Mouse (Mus musculus) liver, postnatal 0 days (tissue): ENCODE results near the gene Teddm1b. TPM values are rescaled to one million over a fixed set of nuclear protein-coding genes. Genes with fewer than 3 reads are reported as not detected.
A peak's percentile ranks its signal among the peaks of the same experiment; 100 is the strongest.

Experiments
- ATAC-seq: fragments of 200-750 bp; cut with Nextera tagmentation; 2 replicates; pipeline ENCODE4 v1.8.0; 2017; ENCODE audit warnings: mild to moderate bottlenecking, moderate library complexity
- DNase-seq: peaks from one replicate; pipeline ENCODE4 v3.0.0-alpha.2; 2016
- H3K27ac ChIP-seq: fragments of 300-500 bp; sonication (generic); 2 replicates; pipeline ENCODE4 v1.5.1; 2014; ENCODE audit warnings: antibody characterized with exemption, moderate library complexity, mild to moderate bottlenecking, low read depth
- H3K27me3 ChIP-seq: fragments of 300-500 bp; sonication (generic); 2 replicates; pipeline ENCODE4 v1.6.1; 2014; ENCODE audit warnings: low read length, control low read depth, mixed read lengths; ENCODE audit not compliant: insufficient read depth
- H3K36me3 ChIP-seq: fragments of 300-500 bp; sonication (generic); replicated peaks from 2 replicates; pipeline ENCODE4 v1.6.1; 2014; ENCODE audit warnings: mild to moderate bottlenecking, control low read depth, low read length, moderate library complexity, mixed read lengths; ENCODE audit not compliant: insufficient read depth
- H3K4me1 ChIP-seq: fragments of 300-500 bp; sonication (generic); 2 replicates; pipeline ENCODE4 v1.6.1; 2014; ENCODE audit warnings: antibody characterized with exemption, mild to moderate bottlenecking, control low read depth; ENCODE audit not compliant: insufficient read depth
- H3K4me2 ChIP-seq: fragments of 300-500 bp; sonication (generic); 2 replicates; pipeline ENCODE4 v1.6.1; 2014; ENCODE audit warnings: low read depth, mild to moderate bottlenecking, low read length, moderate library complexity, mixed read lengths
- H3K4me3 ChIP-seq: fragments of 300-500 bp; sonication (generic); 2 replicates; pipeline ENCODE4 v1.5.1; 2014; ENCODE audit warnings: low read depth, low read length
- H3K9ac ChIP-seq: fragments of 300-500 bp; sonication (generic); replicated peaks from 2 replicates; pipeline ENCODE4 v1.6.1; 2014; ENCODE audit warnings: mild to moderate bottlenecking, moderate library complexity
- H3K9me3 ChIP-seq: fragments of 300-500 bp; sonication (generic); 2 replicates; pipeline ENCODE4 v1.6.1; 2016; ENCODE audit warnings: mild to moderate bottlenecking, control low read depth, low read length, mixed read lengths
- CTCF ChIP-seq: sonication (generic); IDR thresholded peaks from 2 replicates; pipeline ENCODE4 v1.5.1; 2016; ENCODE audit warnings: antibody characterized with exemption, low read depth
- EP300 ChIP-seq: IDR thresholded peaks from 2 replicates; pipeline ENCODE4 v1.6.1; 2016; ENCODE audit warnings: antibody characterized with exemption, low read depth, mild to moderate bottlenecking
- WGBS: fragments of 180-500 bp; shearing (Covaris S2); extraction: QIAGEN DNeasy Blood & Tissue Kit; methylation state at CpG from one replicate; pipeline ENCODE4 v1.1.7; 2014; ENCODE audit not compliant: insufficient replicate concordance; 5-methylcytosine and 5-hydroxymethylcytosine counted together
- polyA plus RNA-seq: library from polyadenylated mRNA; unstranded; fragments of >200 nt; fragmentation: Nextera tagmentation; extraction: Ambion mirVana; gene quantifications from 2 replicates; pipeline ENCODE4 v1.2.1, GENCODE M21; 2015

Teddm1b gene
- polyA plus RNA-seq, 1 experiment from 2014 or later, result 0.05 TPM

- peaks cover 9% of the 10 kb centered on the region for H3K4me1 ChIP-seq
- H3K9ac ChIP-seq, result no peak overlapping the region
- H3K9me3 ChIP-seq, result no peaks in the 10 kb centered on the region
- no peak overlapping the region for H3K4me3 ChIP-seq
- H3K36me3 ChIP-seq, result no peaks in the 10 kb centered on the region
- no peaks in the 10 kb centered on the region for H3K27me3 ChIP-seq
- DNase-seq (no peak), ATAC-seq (no peak)
- WGBS, result 40% methylated on average over 2 of the region's 2 CpGs
- no peak overlapping the region for H3K4me2 ChIP-seq
- TF ChIP-seq EP300 (no peak), CTCF (no peak)
- H3K27ac ChIP-seq, result no peak overlapping the region
Observed at GRCm38 (mm10) chr1:153893746-153894145, 19.6 kb downstream of the Teddm1b start.

DNA sequence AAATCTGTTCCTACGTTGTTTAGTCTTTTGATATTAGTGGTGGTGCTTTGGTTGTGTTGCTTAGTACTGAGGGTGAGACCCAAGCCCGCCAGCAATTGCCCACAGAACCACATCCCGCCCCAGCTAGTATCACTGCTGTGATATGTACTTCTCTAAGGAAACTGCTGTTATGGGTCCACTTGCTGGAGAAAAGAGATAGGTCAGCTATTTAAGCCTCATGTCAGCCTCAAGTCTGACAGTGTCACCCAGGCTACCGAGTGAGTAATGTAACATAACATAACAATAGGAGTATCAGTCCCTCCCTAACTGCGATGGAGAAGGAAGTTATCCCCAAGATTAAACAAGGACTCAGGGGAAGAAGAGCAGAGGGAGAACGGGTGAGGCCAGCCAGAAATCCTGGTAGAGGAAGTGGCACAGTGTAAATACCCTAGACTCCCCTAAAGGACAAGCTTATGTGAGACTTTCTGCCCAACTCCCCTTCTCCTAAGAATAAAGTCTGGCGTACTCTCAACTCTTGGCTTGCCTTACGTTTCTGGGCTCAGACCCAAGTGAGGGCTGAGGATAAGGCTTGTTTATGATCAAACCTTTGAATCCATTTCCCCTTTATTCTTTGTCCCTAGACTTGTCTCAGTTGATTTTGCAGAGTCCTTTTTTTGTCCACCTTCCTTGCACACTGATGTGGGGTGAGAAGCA lies 20.2 kb downstream of the Teddm1b start:
- H3K27me3 ChIP-seq, result no peaks in the 10 kb centered on the region
- H3K4me1 ChIP-seq, result peaks cover 10% of the 10 kb centered on the region
- no peaks in the 10 kb centered on the region for H3K9me3 ChIP-seq
- no peak overlapping the region for H3K4me2 ChIP-seq
- TF ChIP-seq EP300 (no peak), CTCF (no peak)
- H3K27ac ChIP-seq, result no peak overlapping the region
- no peak for DNase-seq
- no peak overlapping the region for H3K4me3 ChIP-seq
- 40% methylated on average over 8 of the region's 8 CpGs for WGBS
- no peak overlapping the region for H3K9ac ChIP-seq
- ATAC-seq, result no peak
- H3K36me3 ChIP-seq, result no peaks in the 10 kb centered on the region

GRCm38 (mm10) chr1:153894979-153895378 lies 20.8 kb downstream of the Teddm1b start:
- no peaks in the 10 kb centered on the region for H3K9me3 ChIP-seq
- peak; percentile 79 for DNase-seq
- peaks cover 10% of the 10 kb centered on the region for H3K4me1 ChIP-seq
- H3K9ac ChIP-seq, result no peak overlapping the region
- H3K27me3 ChIP-seq, result no peaks in the 10 kb centered on the region
- H3K27ac ChIP-seq, result peak overlapping the region; percentile 78
- no peak overlapping the region for H3K4me3 ChIP-seq
- H3K4me2 ChIP-seq, result no peak overlapping the region
- TF ChIP-seq EP300 (peak; percentile 79), CTCF (peak; percentile 93)
- no peaks in the 10 kb centered on the region for H3K36me3 ChIP-seq
- peak; percentile 70 for ATAC-seq
- 25% methylated on average over 5 of the region's 5 CpGs for WGBS

- peak overlapping the region; percentile 78 for H3K27ac ChIP-seq
- DNase-seq, result no peak
Observed at GRCm38 (mm10) chr1:153897196-153897595, 23.1 kb downstream of the Teddm1b start.

GRCm38 (mm10) chr1:153898989-153899730 lies 25.0 kb downstream of the Teddm1b start:
- Histone ChIP-seq H3K9ac (peak overlapping the region; percentile 96), H3K4me3 (peak overlapping the region; percentile 91), H3K36me3 (peaks cover 15% of the 10 kb centered on the region), H3K4me1 (peaks cover 18% of the 10 kb centered on the region), H3K27ac (peak overlapping the region; percentile 98), H3K27me3 (no peaks in the 10 kb centered on the region), H3K4me2 (peak overlapping the region; percentile 66), H3K9me3 (no peaks in the 10 kb centered on the region)
- no peak for ATAC-seq
- 16% methylated on average over 22 of the region's 22 CpGs for WGBS
- no peak for TF ChIP-seq EP300
- no peak for TF ChIP-seq CTCF
- DNase-seq, result no peak

More at GRCm38 (mm10) chr1:153897196-153897595, 23.1 kb downstream of the Teddm1b start:
- peaks cover 15% of the 10 kb centered on the region for H3K4me1 ChIP-seq
- no peaks in the 10 kb centered on the region for H3K36me3 ChIP-seq
- 63% methylated on average over 8 of the region's 8 CpGs for WGBS
- no peak overlapping the region for H3K9ac ChIP-seq
- no peaks in the 10 kb centered on the region for H3K9me3 ChIP-seq
- H3K27me3 ChIP-seq, result no peaks in the 10 kb centered on the region
- TF ChIP-seq CTCF, result no peak
- peak; percentile 68; the same call in 1 of the 2 replicates for TF ChIP-seq EP300
- no peak for ATAC-seq
- no peak overlapping the region for H3K4me2 ChIP-seq
- H3K4me3 ChIP-seq, result no peak overlapping the region

DNA sequence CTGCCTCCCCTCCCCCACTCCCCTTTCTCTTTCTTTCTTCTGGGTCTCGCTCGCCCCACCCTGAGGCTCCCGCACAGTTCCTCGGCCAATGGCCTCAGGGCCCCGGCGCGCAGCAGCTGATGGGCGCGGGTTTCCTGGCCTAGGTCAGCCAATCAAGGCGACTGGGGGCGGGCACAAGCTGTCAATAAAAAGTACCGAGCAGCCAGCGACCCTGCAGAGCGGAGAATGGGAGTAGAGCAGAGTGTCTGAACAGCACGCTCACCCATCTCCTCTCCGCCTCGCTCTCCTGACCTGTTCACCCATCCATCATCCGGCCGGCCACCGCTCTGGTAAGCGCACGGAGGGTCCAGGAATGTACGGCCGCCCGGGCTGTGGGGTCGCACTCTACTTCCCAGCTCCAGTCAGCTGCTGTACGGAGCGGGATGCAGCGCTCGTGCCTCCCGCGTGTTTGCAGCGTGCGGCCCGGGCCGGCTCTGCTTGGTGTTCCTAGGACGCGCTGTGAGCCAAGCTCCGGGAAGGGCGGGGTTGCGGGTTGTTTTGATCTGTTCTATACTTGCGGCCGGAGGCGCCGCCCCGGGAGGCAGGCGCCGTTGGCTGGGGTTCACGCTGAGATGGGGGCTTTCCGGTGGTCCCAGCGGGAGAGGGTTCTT lies 25.7 kb downstream of the Teddm1b start, which contains the start of the genes Glul and Teddm2:
TSS of gene Glul (plus strand) at position 214 of the 650 bp plus-strand sequence.
TSS of gene Teddm2 (minus strand) at position 498 of the 650 bp plus-strand sequence.
- Histone ChIP-seq H3K9me3 (no peaks in the 10 kb centered on the region), H3K36me3 (peaks cover 22% of the 10 kb centered on the region), H3K27me3 (no peaks in the 10 kb centered on the region), H3K27ac (peak within 1 kb of the TSS; percentile 98), H3K9ac (peak within 1 kb of the TSS; percentile 96), H3K4me2 (peak within 1 kb of the TSS; percentile 66), H3K4me1 (peaks cover 18% of the 10 kb centered on the region), H3K4me3 (peak within 1 kb of the TSS; percentile 91)
- peak; percentile 89 for ATAC-seq
- peak; percentile 95 for DNase-seq
- WGBS, result under 1% methylated on average over 51 of the region's 51 CpGs
- TF ChIP-seq EP300, result peak; percentile 76
- no peak for TF ChIP-seq CTCF
